Mouse (Mus musculus): Measurements from ENCODE around the gene Frmpd4. TPM values are rescaled to one million over a fixed set of nuclear protein-coding genes. Genes with fewer than 3 reads are reported as not detected.

The Frmpd4 gene
- polyA plus RNA-seq, 1 experiment, result not detected

DNA sequence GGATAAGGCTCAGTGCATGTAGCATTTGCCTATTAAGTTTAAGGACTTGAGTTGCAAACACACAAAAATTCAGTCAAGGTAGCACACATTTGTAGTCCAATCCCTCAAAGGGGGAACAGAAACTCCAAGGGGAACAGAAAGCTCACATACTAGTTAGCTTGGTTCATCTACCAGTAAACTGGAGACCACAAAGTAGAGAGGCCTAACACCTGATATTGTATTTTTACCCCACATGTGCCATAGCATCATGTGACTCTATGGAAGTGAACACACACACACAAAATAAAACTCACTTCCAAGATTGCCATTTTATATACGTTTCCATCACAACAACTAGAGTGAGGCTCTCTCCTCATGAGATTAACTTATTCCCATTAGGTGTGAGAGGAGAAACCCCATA lies 264.9 kb downstream of the Frmpd4 start:
- no peak for TF ChIP-seq POLR2A (IDR thresholded peaks at IDR 0.05; ENCODE audit: control insufficient read depth, low read depth, low read length)
- TF ChIP-seq CTCF (IDR thresholded peaks at IDR 0.05; ENCODE audit: control insufficient read depth, insufficient read depth, insufficient replicate concordance, low read depth, low read length), result no peak
- Histone ChIP-seq H3K4me3 (ENCODE audit: control insufficient read depth, low read depth, low read length) (no peak overlapping the region), H3K4me1 (ENCODE audit: control insufficient read depth, insufficient read depth, low read length) (no peaks in the 10 kb centered on the region), H3K36me3 (ENCODE audit: control insufficient read depth, insufficient read depth, low read length) (no peaks in the 10 kb centered on the region), H3K27ac (ENCODE audit: control insufficient read depth, insufficient read depth, low read depth, low read length) (no peak overlapping the region), H3K27me3 (ENCODE audit: control insufficient read depth, insufficient read depth, low read length) (no peaks in the 10 kb centered on the region)

DNA sequence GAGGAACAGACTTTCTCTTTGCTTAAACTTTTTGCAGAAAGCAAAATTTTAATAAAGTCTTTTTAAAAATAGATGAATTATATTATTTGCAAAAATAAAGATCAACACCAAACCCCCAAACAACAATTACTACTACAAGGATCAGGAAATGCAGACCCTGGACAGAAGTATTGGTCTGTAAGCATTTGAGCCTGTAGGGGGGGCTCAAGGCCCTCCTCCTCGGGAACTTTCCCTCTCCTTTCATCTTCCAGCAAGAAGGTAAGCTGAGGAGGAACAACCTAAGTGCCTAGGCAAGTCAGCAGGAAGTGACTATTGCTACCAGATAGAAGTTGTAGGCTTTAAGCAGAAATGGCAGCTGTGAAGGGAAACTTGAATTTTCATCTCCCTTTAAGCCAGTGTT lies 266.9 kb downstream of the Frmpd4 start:
- H3K4me1 ChIP-seq (ENCODE audit: control insufficient read depth, insufficient read depth, low read length), result no peaks in the 10 kb centered on the region
- no peak for TF ChIP-seq CTCF (IDR thresholded peaks at IDR 0.05; ENCODE audit: control insufficient read depth, insufficient read depth, insufficient replicate concordance, low read depth, low read length)
- no peak for TF ChIP-seq POLR2A (IDR thresholded peaks at IDR 0.05; ENCODE audit: control insufficient read depth, low read depth, low read length)
- H3K27me3 ChIP-seq (ENCODE audit: control insufficient read depth, insufficient read depth, low read length), result no peaks in the 10 kb centered on the region
- H3K27ac ChIP-seq (ENCODE audit: control insufficient read depth, insufficient read depth, low read depth, low read length), result no peak overlapping the region
- H3K4me3 ChIP-seq (ENCODE audit: control insufficient read depth, low read depth, low read length), result no peak overlapping the region
- no peaks in the 10 kb centered on the region for H3K36me3 ChIP-seq (ENCODE audit: control insufficient read depth, insufficient read depth, low read length)

DNA sequence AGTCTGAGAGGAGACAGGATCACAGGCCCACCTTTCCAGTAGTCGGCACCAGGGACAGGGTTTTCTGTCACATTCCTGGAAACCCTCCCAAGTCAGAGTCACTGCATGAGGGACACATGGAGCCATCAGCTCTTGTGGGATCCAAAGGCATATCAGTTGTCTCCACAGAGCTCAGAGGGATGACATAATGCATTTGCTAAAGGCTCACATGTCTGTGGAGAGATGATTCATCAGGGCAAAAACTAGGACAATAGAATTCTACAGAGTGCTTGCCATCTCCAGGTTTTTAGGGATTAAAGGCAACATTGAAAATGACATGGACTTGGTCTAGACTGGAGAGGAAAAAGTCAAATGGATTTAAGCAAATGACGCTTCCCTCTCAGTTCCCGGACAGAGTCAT lies 284.5 kb downstream of the Frmpd4 start:
- Histone ChIP-seq H3K4me3 (ENCODE audit: control insufficient read depth, low read depth, low read length) (no peak overlapping the region), H3K27me3 (ENCODE audit: control insufficient read depth, insufficient read depth, low read length) (no peaks in the 10 kb centered on the region), H3K27ac (ENCODE audit: control insufficient read depth, insufficient read depth, low read depth, low read length) (no peak overlapping the region), H3K4me1 (ENCODE audit: control insufficient read depth, insufficient read depth, low read length) (no peaks in the 10 kb centered on the region), H3K36me3 (ENCODE audit: control insufficient read depth, insufficient read depth, low read length) (no peaks in the 10 kb centered on the region)
- TF ChIP-seq CTCF (IDR thresholded peaks at IDR 0.05; ENCODE audit: control insufficient read depth, insufficient read depth, insufficient replicate concordance, low read depth, low read length) (no peak), POLR2A (IDR thresholded peaks at IDR 0.05; ENCODE audit: control insufficient read depth, low read depth, low read length) (no peak)

DNA sequence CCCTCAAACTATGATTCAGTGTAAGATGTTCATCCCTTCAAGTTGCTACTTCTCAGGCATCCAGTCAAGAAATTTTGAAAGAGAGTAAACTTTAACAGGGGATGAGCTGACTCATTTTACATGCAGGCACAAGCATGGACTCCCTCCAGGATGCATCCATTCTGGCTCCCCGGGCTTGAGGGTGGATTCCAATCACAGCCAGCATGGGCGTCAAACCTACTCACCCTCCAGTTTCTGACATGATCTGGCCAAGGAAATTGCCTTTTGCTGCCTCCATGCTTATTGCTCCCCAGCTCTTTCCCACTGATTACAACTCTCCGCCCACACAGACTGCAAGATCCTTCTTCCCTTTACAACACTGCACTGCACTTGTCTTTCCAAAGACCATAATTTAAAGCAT lies 370.0 kb downstream of the Frmpd4 start:
- Histone ChIP-seq H3K36me3 (ENCODE audit: control insufficient read depth, insufficient read depth, low read length) (no peaks in the 10 kb centered on the region), H3K4me3 (ENCODE audit: control insufficient read depth, low read depth, low read length) (no peak overlapping the region), H3K4me1 (ENCODE audit: control insufficient read depth, insufficient read depth, low read length) (no peaks in the 10 kb centered on the region), H3K27ac (ENCODE audit: control insufficient read depth, insufficient read depth, low read depth, low read length) (no peak overlapping the region), H3K27me3 (ENCODE audit: control insufficient read depth, insufficient read depth, low read length) (no peaks in the 10 kb centered on the region)
- no peak for TF ChIP-seq CTCF (IDR thresholded peaks at IDR 0.05; ENCODE audit: control insufficient read depth, insufficient read depth, insufficient replicate concordance, low read depth, low read length)
- no peak for TF ChIP-seq POLR2A (IDR thresholded peaks at IDR 0.05; ENCODE audit: control insufficient read depth, low read depth, low read length)

DNA sequence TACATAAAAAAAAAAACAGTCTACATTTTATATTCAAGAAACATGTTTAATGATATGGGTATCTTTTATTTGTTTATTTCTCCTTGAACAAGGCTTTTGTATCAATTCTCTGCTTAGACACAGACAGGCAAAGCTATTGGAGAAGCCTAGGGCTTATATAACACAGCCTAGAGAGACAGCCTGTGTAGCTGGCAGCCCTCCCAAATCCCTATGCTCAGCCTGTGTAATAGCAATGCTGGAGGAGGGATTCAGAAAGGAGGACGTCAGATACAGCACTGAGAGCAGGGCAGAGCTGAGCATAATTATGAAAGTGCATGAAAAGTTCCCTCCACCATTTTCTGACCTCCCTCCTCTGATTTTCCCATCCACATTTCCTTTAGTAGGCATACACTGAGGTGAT lies 385.1 kb downstream of the Frmpd4 start:
- Histone ChIP-seq H3K27me3 (ENCODE audit: control insufficient read depth, insufficient read depth, low read length) (no peaks in the 10 kb centered on the region), H3K4me1 (ENCODE audit: control insufficient read depth, insufficient read depth, low read length) (no peaks in the 10 kb centered on the region)
- TF ChIP-seq POLR2A (IDR thresholded peaks at IDR 0.05; ENCODE audit: control insufficient read depth, low read depth, low read length) (no peak), CTCF (IDR thresholded peaks at IDR 0.05; ENCODE audit: control insufficient read depth, insufficient read depth, insufficient replicate concordance, low read depth, low read length) (no peak)

DNA sequence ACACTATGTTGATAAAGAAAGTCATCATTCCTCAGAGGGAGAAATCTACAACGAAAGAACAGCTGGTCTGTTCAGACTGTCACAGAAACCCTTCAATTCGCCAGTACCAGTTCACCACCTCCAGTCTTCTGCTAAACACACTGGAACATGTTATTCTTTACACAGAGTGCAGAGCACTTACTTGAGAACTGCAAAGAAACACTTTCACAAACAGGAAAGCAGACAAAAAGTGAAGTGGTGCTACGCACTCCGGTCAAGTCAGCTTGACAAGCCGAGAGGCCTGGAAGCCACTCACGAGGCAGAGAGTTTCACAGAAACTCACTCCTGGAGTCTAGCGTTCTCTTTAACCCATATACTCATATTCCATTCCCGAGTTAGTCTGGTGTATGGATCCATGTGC lies 387.5 kb downstream of the Frmpd4 start:
- Histone ChIP-seq H3K36me3 (ENCODE audit: control insufficient read depth, insufficient read depth, low read length) (no peaks in the 10 kb centered on the region), H3K4me1 (ENCODE audit: control insufficient read depth, insufficient read depth, low read length) (no peaks in the 10 kb centered on the region), H3K27ac (ENCODE audit: control insufficient read depth, insufficient read depth, low read depth, low read length) (no peak overlapping the region), H3K4me3 (ENCODE audit: control insufficient read depth, low read depth, low read length) (no peak overlapping the region), H3K27me3 (ENCODE audit: control insufficient read depth, insufficient read depth, low read length) (no peaks in the 10 kb centered on the region)
- TF ChIP-seq CTCF (IDR thresholded peaks at IDR 0.05; ENCODE audit: control insufficient read depth, insufficient read depth, insufficient replicate concordance, low read depth, low read length) (no peak), POLR2A (IDR thresholded peaks at IDR 0.05; ENCODE audit: control insufficient read depth, low read depth, low read length) (no peak)

More for the DNA sequence above, 385.1 kb downstream of the Frmpd4 start:
- no peaks in the 10 kb centered on the region for H3K36me3 ChIP-seq (ENCODE audit: control insufficient read depth, insufficient read depth, low read length)
- H3K27ac ChIP-seq (ENCODE audit: control insufficient read depth, insufficient read depth, low read depth, low read length), result no peak overlapping the region
- no peak overlapping the region for H3K4me3 ChIP-seq (ENCODE audit: control insufficient read depth, low read depth, low read length)

DNA sequence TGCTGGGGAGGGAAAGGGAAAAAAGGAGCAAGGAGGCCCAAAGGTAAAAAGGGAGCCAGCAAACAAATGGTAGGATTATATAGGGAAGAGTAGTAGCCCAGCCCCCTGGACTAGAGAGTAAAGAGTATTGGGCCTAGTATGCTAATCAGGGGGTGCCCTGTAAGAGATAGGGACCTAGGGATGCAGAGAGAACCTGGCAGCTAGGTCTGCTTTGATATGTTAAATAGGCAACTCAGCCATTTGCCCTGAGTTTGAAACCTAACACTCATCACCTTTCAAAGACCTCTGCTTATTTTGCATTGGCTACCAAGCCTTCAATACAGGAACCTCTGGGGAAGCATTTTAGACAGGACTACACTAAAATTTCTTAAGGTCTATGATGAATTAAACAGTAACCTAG lies 414.0 kb downstream of the Frmpd4 start:
- Histone ChIP-seq H3K27me3 (ENCODE audit: control insufficient read depth, insufficient read depth, low read length) (no peaks in the 10 kb centered on the region), H3K4me3 (ENCODE audit: control insufficient read depth, low read depth, low read length) (no peak overlapping the region), H3K27ac (ENCODE audit: control insufficient read depth, insufficient read depth, low read depth, low read length) (no peak overlapping the region), H3K36me3 (ENCODE audit: control insufficient read depth, insufficient read depth, low read length) (no peaks in the 10 kb centered on the region), H3K4me1 (ENCODE audit: control insufficient read depth, insufficient read depth, low read length) (no peaks in the 10 kb centered on the region)
- TF ChIP-seq POLR2A (IDR thresholded peaks at IDR 0.05; ENCODE audit: control insufficient read depth, low read depth, low read length), result no peak
- TF ChIP-seq CTCF (IDR thresholded peaks at IDR 0.05; ENCODE audit: control insufficient read depth, insufficient read depth, insufficient replicate concordance, low read depth, low read length), result no peak

DNA sequence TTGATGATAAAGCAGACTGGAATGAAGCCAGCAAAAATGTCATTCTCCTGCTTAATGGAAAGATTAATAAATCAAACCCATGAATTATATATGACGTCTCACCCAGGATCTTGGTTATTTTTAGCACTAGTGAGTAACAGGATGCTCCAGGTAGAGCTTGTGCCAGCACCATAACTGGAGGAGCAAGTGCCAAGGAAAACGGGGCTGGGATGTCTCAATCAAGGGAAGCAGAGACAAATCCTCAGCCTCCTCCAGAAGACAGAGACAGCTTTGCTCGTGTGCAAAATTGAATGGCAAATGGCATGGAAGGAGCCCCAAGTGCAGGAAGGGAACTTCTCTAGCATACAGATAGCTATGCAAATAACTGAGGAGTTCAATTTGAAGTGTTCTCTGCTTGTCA lies 418.2 kb downstream of the Frmpd4 start:
- TF ChIP-seq CTCF (IDR thresholded peaks at IDR 0.05; ENCODE audit: control insufficient read depth, insufficient read depth, insufficient replicate concordance, low read depth, low read length), result no peak
- no peak for TF ChIP-seq POLR2A (IDR thresholded peaks at IDR 0.05; ENCODE audit: control insufficient read depth, low read depth, low read length)
- H3K4me3 ChIP-seq (ENCODE audit: control insufficient read depth, low read depth, low read length), result no peak overlapping the region
- no peaks in the 10 kb centered on the region for H3K4me1 ChIP-seq (ENCODE audit: control insufficient read depth, insufficient read depth, low read length)
- H3K27ac ChIP-seq (ENCODE audit: control insufficient read depth, insufficient read depth, low read depth, low read length), result no peak overlapping the region
- H3K36me3 ChIP-seq (ENCODE audit: control insufficient read depth, insufficient read depth, low read length), result no peaks in the 10 kb centered on the region
- no peaks in the 10 kb centered on the region for H3K27me3 ChIP-seq (ENCODE audit: control insufficient read depth, insufficient read depth, low read length)
